ENCODE assay signal across 18 mouse cellular contexts in the genomic region with DNA sequence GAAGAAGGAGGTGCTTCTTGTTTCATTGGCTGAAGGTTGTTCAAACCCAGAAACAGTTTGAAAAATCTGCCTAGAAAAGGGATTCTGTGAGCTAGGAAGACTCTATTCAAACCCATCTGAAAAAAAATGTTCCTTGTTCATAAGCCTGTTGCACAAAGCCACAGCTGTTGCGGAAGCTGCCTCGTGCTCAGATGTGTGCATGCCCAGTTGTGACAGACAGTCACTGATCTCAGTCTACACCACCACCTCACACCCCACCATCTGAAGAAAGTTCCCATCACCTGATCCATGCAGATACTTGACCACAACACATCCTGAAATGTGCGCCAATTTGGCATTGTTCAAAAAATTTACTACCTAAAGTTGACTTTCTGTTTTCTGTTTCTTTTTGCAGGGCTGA.
DNase-seq lines count a peak whose midpoint lies in the region; ATAC-seq and TF ChIP-seq lines count a peak whose summit lies in the region.
"Had no signal": no experiment of that assay in that cellular context is flagged by ENCODE, and none has a peak within 500 bp of the region (broad histone marks: within the 10 kb centered on the region; RNA-seq: fewer than 3 reads in every experiment).

No protein-coding gene starts in this region.

- H3K9ac ChIP-seq in intestine, embryonic 14.5 days (ENCODE audit: low read length), result no peak overlapping the region
- no peak overlapping the region for H3K9ac ChIP-seq in intestine, embryonic 15.5 days
- no peak overlapping the region for H3K9ac ChIP-seq in midbrain, embryonic 14.5 days (replicated peaks; ENCODE audit: low read length)
- H3K9ac ChIP-seq: embryonic facial prominence, embryonic 12.5 days; forebrain, embryonic 13.5 days; forebrain, embryonic 15.5 days; forebrain, postnatal 0 days had no signal

- H3K4me2 ChIP-seq in intestine, embryonic 14.5 days (ENCODE audit: low read length), result no peak overlapping the region
- no peak overlapping the region for H3K4me2 ChIP-seq in intestine, embryonic 15.5 days (replicated peaks)
- no peak overlapping the region for H3K4me2 ChIP-seq in midbrain, embryonic 14.5 days (ENCODE audit: low read length)
- H3K4me2 ChIP-seq: embryonic facial prominence, embryonic 12.5 days; forebrain, embryonic 13.5 days; forebrain, embryonic 15.5 days had no signal

- no peak overlapping the region for H3K27ac ChIP-seq in intestine, embryonic 14.5 days (ENCODE audit: low read depth)
- H3K27ac ChIP-seq in intestine, embryonic 15.5 days, result no peak overlapping the region
- no peak overlapping the region for H3K27ac ChIP-seq in midbrain, embryonic 14.5 days (replicated peaks; ENCODE audit: low read depth, low read length)
- no peak overlapping the region for H3K27ac ChIP-seq in kidney, adult 2 months (ENCODE audit: insufficient read depth, low read depth, low read length)
- H3K27ac ChIP-seq: embryonic facial prominence, embryonic 10.5 days; embryonic facial prominence, embryonic 12.5 days; forebrain, embryonic 13.5 days; forebrain, embryonic 15.5 days had no signal

- no peaks in the 10 kb centered on the region for H3K9me3 ChIP-seq in intestine, embryonic 14.5 days (ENCODE audit: control insufficient read depth, low read length)
- H3K9me3 ChIP-seq in intestine, embryonic 15.5 days, result no peaks in the 10 kb centered on the region
- no peaks in the 10 kb centered on the region for H3K9me3 ChIP-seq in midbrain, embryonic 14.5 days (ENCODE audit: control insufficient read depth, low read length)
- H3K9me3 ChIP-seq: embryonic facial prominence, embryonic 10.5 days; embryonic facial prominence, embryonic 12.5 days; forebrain, embryonic 13.5 days; forebrain, embryonic 15.5 days had no signal

- 93% methylated on average over 3 of the region's 3 CpGs for WGBS in intestine, embryonic 14.5 days
- 91% methylated on average over 3 of the region's 3 CpGs for WGBS in intestine, embryonic 15.5 days
- 89% methylated on average over 3 of the region's 3 CpGs for WGBS in midbrain, embryonic 14.5 days
- 94% methylated on average over 3 of the region's 3 CpGs for WGBS in kidney, adult 2 months

- H3K4me1 ChIP-seq in intestine, embryonic 14.5 days (replicated peaks; ENCODE audit: control insufficient read depth, insufficient read depth, low read length), result no peaks in the 10 kb centered on the region
- no peaks in the 10 kb centered on the region for H3K4me1 ChIP-seq in intestine, embryonic 15.5 days (replicated peaks)
- H3K4me1 ChIP-seq in midbrain, embryonic 14.5 days (ENCODE audit: control insufficient read depth, insufficient read depth, low read length), result no peaks in the 10 kb centered on the region
- no peaks in the 10 kb centered on the region for H3K4me1 ChIP-seq in kidney, adult 2 months (ENCODE audit: control insufficient read depth, insufficient read depth, low read length)
- H3K4me1 ChIP-seq: embryonic facial prominence, embryonic 10.5 days; embryonic facial prominence, embryonic 12.5 days; forebrain, embryonic 13.5 days; forebrain, embryonic 15.5 days had no signal

- no peaks in the 10 kb centered on the region for H3K27me3 ChIP-seq in intestine, embryonic 14.5 days (replicated peaks; ENCODE audit: control insufficient read depth, insufficient read depth, low read length)
- H3K27me3 ChIP-seq in intestine, embryonic 15.5 days (replicated peaks), result no peaks in the 10 kb centered on the region
- H3K27me3 ChIP-seq in midbrain, embryonic 14.5 days (ENCODE audit: control insufficient read depth, insufficient read depth, low read length), result no peaks in the 10 kb centered on the region
- no peaks in the 10 kb centered on the region for H3K27me3 ChIP-seq in kidney, adult 2 months (replicated peaks; ENCODE audit: control insufficient read depth, insufficient read depth, low read length)
- H3K27me3 ChIP-seq: embryonic facial prominence, embryonic 12.5 days; forebrain, embryonic 13.5 days; forebrain, embryonic 15.5 days had no signal

- peak; percentile 1 for DNase-seq in intestine, embryonic 14.5 days (ENCODE audit: low spot score)
- no peak for DNase-seq in midbrain, embryonic 14.5 days
- DNase-seq in kidney, adult 2 months, result no peak
- DNase-seq: adrenal gland, adult 2 months; adrenal gland, postnatal 10 days; adrenal gland, postnatal 25 days; cerebellum, adult 11-12 months; cerebellum, adult 2 months; cerebellum, adult 9-10 months; cerebellum, postnatal 10 days; cerebellum, postnatal 25 days; forebrain, postnatal 0 days had no signal

- ATAC-seq in intestine, embryonic 14.5 days (replicated peaks; ENCODE audit: low FRiP score, low TSS enrichment, low read depth), result no peak
- no peak for ATAC-seq in intestine, embryonic 15.5 days
- ATAC-seq in megakaryocyte, adult 5-6 weeks (ENCODE audit: poor library complexity, severe bottlenecking), result peak; percentile 71
- ATAC-seq in midbrain, embryonic 14.5 days (ENCODE audit: low FRiP score, low TSS enrichment), result no peak
- ATAC-seq: forebrain, embryonic 13.5 days; forebrain, embryonic 15.5 days; forebrain, postnatal 0 days had no signal

- H3K4me3 ChIP-seq in intestine, embryonic 14.5 days (ENCODE audit: low read depth, low read length), result no peak overlapping the region
- H3K4me3 ChIP-seq in intestine, embryonic 15.5 days (replicated peaks), result no peak overlapping the region
- no peak overlapping the region for H3K4me3 ChIP-seq in midbrain, embryonic 14.5 days (replicated peaks; ENCODE audit: low read depth, low read length)
- H3K4me3 ChIP-seq in kidney, adult 2 months (ENCODE audit: insufficient read depth, low read depth, low read length), result no peak overlapping the region
- H3K4me3 ChIP-seq: embryonic facial prominence, embryonic 10.5 days; embryonic facial prominence, embryonic 12.5 days; forebrain, embryonic 13.5 days; forebrain, embryonic 15.5 days had no signal

- no peaks in the 10 kb centered on the region for H3K36me3 ChIP-seq in intestine, embryonic 14.5 days (ENCODE audit: control insufficient read depth, insufficient read depth, low read length)
- no peaks in the 10 kb centered on the region for H3K36me3 ChIP-seq in intestine, embryonic 15.5 days
- H3K36me3 ChIP-seq in midbrain, embryonic 14.5 days (ENCODE audit: control insufficient read depth, insufficient read depth, low read length), result no peaks in the 10 kb centered on the region
- H3K36me3 ChIP-seq in kidney, adult 2 months (ENCODE audit: control insufficient read depth, insufficient read depth, low read length), result no peaks in the 10 kb centered on the region
- H3K36me3 ChIP-seq: embryonic facial prominence, embryonic 10.5 days; embryonic facial prominence, embryonic 12.5 days; forebrain, embryonic 15.5 days had no signal

- TF ChIP-seq POLR2A in kidney, adult 2 months (IDR thresholded peaks at IDR 0.05; ENCODE audit: low read depth, low read length), result no peak

- no peak for TF ChIP-seq CTCF in kidney, adult 2 months (conservative IDR thresholded peaks at IDR 0.05; ENCODE audit: insufficient read depth, insufficient read length, low read depth, low read length)
